Mouse (Mus musculus) thymus, adult 2 months (tissue): ENCODE data around the gene Ebf1. TPM values are rescaled to one million over a fixed set of nuclear protein-coding genes. Genes with fewer than 3 reads are reported as not detected.

Source experiments
- DNase-seq: peaks from one replicate; pipeline ENCODE4 v3.0.0; 2021
- H3K27ac ChIP-seq: fragments of 200-500 bp; 2 replicates; pipeline ENCODE4 v1.5.1; 2012; ENCODE audit warnings: low read length, control low read depth; ENCODE audit not compliant: control insufficient read depth, insufficient read depth
- H3K27me3 ChIP-seq: fragments of 200-500 bp; 2 replicates; pipeline ENCODE4 v1.6.1; 2012; ENCODE audit warnings: mild to moderate bottlenecking, low read length, moderate library complexity, mixed read lengths; ENCODE audit not compliant: control insufficient read depth, insufficient read depth
- H3K36me3 ChIP-seq: fragments of 200-500 bp; 2 replicates; pipeline ENCODE4 v1.6.1; 2012; ENCODE audit warnings: mild to moderate bottlenecking, low read length, moderate library complexity; ENCODE audit not compliant: control insufficient read depth, insufficient read depth
- H3K4me1 ChIP-seq: fragments of 200-500 bp; replicated peaks from 2 replicates; pipeline ENCODE4 v1.6.1; 2012; ENCODE audit warnings: low read length; ENCODE audit not compliant: control insufficient read depth, insufficient read depth
- H3K4me3 ChIP-seq: fragments of 200-500 bp; 2 replicates; pipeline ENCODE4 v1.5.1; 2012; ENCODE audit warnings: mild to moderate bottlenecking, low read length, control low read depth, moderate library complexity; ENCODE audit not compliant: control insufficient read depth, insufficient read depth
- CTCF ChIP-seq: fragments of 200-500 bp; IDR thresholded peaks from 2 replicates; pipeline ENCODE4 v1.5.1; 2012; ENCODE audit warnings: mild to moderate bottlenecking, control low read depth, low read length, moderate library complexity, borderline replicate concordance; ENCODE audit not compliant: control insufficient read depth, poor library complexity, insufficient read depth; ENCODE audit errors: extremely low read depth
- POLR2A ChIP-seq: fragments of 200-500 bp; IDR thresholded peaks from 2 replicates; pipeline ENCODE4 v1.6.1; 2012; ENCODE audit warnings: mild to moderate bottlenecking, low read length, control low read depth, moderate library complexity; ENCODE audit not compliant: control insufficient read depth, poor library complexity, insufficient read depth; ENCODE audit errors: extremely low read depth
- WGBS: fragments of 180-500 bp; shearing (Covaris S2); methylation state at CpG from one replicate; pipeline ENCODE4 v1.1.7; 2018; 5-methylcytosine and 5-hydroxymethylcytosine counted together
- polyA plus RNA-seq: library from polyadenylated mRNA; depleted of rRNA; stranded (reverse); fragments of >200 nt; gene quantifications from 2 replicates; pipeline ENCODE4 v1.2.3, GENCODE M21; 2012

Gene Ebf1
- polyA plus RNA-seq, 1 experiment = 4.4 TPM

DNA sequence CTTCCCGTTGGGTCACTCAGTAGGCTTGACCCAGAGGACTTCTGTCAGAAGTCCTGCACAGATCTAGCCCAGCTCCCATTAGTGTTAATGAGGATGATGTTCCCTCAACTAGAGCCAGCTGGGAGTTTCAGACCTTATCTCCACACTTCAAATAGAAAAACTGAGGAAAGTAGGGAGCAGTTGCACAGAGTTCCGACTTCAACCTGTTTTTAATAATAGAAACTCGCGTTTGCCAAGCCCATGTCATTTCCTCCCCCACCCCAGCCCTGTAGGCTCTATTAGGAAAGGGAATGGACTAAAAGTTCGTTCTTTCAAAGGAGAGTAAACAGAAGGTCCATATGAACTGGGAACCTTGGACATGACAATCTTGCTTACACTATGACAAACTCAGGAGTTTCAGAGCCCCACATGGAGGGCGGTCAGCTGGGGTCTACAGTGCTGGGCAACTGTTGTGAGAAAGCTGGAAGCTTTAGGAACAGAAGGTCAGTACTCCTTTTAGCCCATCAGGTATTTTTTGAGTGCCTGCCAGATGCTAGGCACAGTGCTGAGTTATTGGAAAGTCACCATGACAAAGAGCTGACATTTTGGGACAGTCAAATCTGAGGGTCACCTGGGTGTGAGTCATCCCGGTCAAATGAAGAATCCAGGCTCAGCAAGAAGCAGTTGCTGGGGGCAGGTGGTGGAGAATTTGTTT is 72.6 kb downstream of the Ebf1 start:
- WGBS = 81% methylated on average over 7 of the region's 7 CpGs
- Histone ChIP-seq H3K4me3 (no peak overlapping the region), H3K36me3 (no peaks in the 10 kb centered on the region), H3K4me1 (no peaks in the 10 kb centered on the region; the same call in 1 of the 2 replicates), H3K27me3 (no peaks in the 10 kb centered on the region), H3K27ac (no peak overlapping the region)
- no peak for TF ChIP-seq POLR2A
- DNase-seq = no peak

DNA sequence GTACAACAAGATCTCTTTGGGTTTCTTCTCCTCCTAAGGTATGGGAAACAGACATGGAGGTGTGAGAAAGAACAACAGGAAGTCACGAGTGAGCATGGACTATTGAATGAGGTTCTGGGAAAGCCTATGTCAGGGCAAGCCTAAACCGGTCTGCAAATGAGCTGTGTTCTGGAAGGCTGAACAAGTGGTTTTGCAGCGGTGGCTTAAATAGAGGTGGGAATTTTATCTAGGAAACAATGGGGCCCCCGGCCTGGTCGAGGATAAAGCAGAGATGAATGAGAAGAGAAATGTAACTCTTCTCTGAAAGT is 73.1 kb downstream of the Ebf1 start:
- WGBS = 88% methylated on average over 5 of the region's 5 CpGs
- TF ChIP-seq CTCF = no peak
- TF ChIP-seq POLR2A = no peak
- Histone ChIP-seq H3K36me3 (no peaks in the 10 kb centered on the region), H3K27ac (no peak overlapping the region), H3K27me3 (no peaks in the 10 kb centered on the region), H3K4me3 (no peak overlapping the region), H3K4me1 (no peaks in the 10 kb centered on the region; the same call in 1 of the 2 replicates)
- no peak for DNase-seq

DNA sequence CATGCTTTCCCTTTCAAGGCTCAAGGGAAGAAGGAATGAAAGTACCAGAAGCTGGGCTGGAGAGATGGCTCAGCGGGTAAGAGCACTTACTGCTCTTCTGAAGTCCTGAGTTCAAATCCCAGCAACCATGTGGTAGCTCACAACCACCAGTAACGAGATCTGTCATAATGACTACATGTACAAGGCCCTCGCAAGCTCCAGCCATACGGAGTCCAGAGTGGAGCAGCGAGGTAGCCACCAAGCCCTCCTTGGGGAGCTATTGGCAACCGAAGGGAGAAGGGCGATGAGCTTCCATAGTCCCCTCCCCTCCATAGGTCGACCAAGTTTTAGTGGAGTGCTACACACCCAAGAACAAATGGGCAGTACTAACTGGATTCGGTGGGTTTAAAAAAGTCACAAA is 78.3 kb downstream of the Ebf1 start:
- no peak for DNase-seq
- H3K4me3 ChIP-seq = no peak overlapping the region
- no peak overlapping the region for H3K27ac ChIP-seq
- no peaks in the 10 kb centered on the region for H3K27me3 ChIP-seq
- TF ChIP-seq POLR2A (no peak), CTCF (no peak)
- H3K4me1 ChIP-seq = no peaks in the 10 kb centered on the region
- 94% methylated on average over 9 of the region's 9 CpGs for WGBS
- H3K36me3 ChIP-seq = no peaks in the 10 kb centered on the region

DNA sequence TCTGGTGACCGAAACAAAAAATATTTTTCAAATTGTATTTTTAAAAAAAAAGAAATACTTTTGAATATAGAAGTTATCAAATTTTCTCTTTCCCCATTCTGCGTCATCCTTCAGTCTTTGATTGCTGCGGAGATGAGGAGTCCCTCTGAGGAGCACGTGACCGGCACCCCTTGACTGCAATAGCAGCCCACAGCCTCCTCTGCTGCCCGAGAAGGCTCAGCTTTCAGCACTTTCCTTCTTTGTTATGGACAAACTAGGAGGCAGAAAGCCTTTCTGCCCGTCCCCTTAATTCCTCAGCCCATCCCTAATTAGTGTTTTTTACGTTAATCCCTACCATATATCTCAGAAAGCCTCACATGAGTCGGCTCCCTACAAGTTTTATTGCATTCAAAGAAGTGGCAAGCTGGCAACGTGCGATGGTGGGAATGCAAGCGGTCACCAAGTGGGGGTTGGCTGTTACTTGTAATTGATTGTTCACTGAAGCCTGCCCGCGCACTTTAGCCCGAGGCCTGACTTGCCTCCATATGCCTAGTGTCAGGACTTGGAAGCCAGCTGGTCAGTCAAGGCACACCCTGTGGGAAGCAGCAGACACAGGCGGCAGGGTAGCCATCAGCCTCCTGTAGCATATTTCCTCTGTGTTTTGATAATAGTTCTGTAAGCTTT is 79.6 kb downstream of the Ebf1 start:
- DNase-seq = no peak

DNA sequence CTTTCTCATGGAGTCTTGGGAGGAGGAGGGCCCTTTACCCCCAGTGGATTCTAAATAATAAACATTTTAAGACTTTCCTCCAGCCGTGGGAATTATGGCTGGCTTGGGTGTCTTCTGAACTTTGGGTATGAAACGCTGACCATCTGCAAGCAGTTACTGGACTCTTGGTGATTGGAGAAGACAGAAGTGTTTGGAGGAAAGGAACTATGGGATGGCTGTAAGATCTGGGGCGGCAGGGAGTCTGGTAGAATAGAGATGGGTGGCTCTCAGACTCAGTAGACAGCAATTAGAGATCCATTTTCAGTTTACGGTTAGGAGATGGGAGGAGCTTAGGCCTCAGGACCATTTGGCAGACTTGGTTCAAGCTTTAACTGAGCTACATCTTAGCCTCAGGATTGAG is 83.1 kb downstream of the Ebf1 start:
- Histone ChIP-seq H3K36me3 (no peaks in the 10 kb centered on the region), H3K27ac (no peak overlapping the region), H3K4me3 (no peak overlapping the region), H3K27me3 (no peaks in the 10 kb centered on the region), H3K4me1 (no peaks in the 10 kb centered on the region)
- TF ChIP-seq POLR2A (no peak), CTCF (no peak)
- DNase-seq = no peak
- WGBS = 90% methylated on average over 4 of the region's 4 CpGs

More for the DNA sequence above, 79.6 kb downstream of the Ebf1 start:
- H3K4me1 ChIP-seq = no peaks in the 10 kb centered on the region
- 50% methylated on average over 16 of the region's 16 CpGs for WGBS
- no peaks in the 10 kb centered on the region for H3K36me3 ChIP-seq
- H3K27ac ChIP-seq = no peak overlapping the region
- no peak for TF ChIP-seq POLR2A
- TF ChIP-seq CTCF = no peak
- no peak overlapping the region for H3K4me3 ChIP-seq
- H3K27me3 ChIP-seq = no peaks in the 10 kb centered on the region

DNA sequence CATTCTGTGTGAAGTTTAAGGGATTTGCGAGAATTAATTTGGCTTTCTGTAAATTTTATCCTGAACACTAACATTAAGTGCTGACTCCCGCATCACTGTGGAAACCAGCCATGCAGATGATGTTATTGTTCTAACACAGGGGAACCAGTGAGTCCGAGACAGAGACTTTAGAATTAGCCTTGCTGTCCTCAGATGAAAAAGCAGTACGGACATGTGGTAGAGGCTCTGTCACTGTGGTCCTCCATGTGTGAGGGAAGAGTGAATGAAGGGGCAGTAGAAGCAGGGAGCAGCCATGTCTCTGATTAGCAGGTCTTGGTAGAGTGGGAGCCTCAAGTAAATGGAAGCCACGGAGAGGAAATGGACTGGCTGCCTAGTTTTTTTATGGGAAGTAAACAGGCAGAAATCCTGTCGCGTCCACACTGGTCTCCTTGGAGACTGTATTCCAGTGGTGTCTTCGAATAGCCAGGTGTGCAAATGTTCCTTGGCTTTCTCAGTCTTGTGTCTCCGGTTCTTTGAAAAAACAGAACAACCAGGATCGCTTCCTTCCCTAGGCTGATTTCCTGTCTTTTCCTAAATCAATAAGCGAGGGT is 84.2 kb downstream of the Ebf1 start:
- no peak overlapping the region for H3K27ac ChIP-seq
- no peak for TF ChIP-seq CTCF
- no peak for TF ChIP-seq POLR2A
- no peaks in the 10 kb centered on the region for H3K27me3 ChIP-seq
- H3K4me1 ChIP-seq = no peaks in the 10 kb centered on the region
- no peaks in the 10 kb centered on the region for H3K36me3 ChIP-seq
- no peak overlapping the region for H3K4me3 ChIP-seq
- DNase-seq = no peak
- 84% methylated on average over 11 of the region's 11 CpGs for WGBS

DNA sequence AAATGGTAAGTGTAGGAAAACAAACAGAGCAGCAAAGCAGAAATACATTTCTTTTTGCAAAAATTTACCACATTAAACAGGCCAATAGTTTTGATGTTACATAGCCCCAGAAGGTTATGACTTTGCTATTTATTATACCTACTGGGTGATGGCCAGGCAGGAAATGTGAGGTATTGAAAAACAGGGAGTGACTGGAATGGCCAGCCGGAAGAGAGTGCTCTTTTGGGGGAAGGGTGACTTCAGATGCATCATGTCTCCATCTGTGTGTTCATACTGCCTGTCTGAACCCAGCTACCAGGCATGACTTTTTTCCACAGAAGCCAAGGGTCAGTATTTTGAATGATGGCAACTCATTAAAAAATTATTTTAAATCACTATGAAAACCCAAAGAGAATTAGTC is 84.7 kb downstream of the Ebf1 start:
- Histone ChIP-seq H3K27ac (no peak overlapping the region), H3K4me3 (no peak overlapping the region), H3K4me1 (no peaks in the 10 kb centered on the region), H3K27me3 (no peaks in the 10 kb centered on the region), H3K36me3 (no peaks in the 10 kb centered on the region)
- WGBS = 91% methylated on average over 1 of the region's 1 CpGs
- no peak for TF ChIP-seq CTCF
- no peak for TF ChIP-seq POLR2A
- DNase-seq = no peak
